Mouse (Mus musculus) neural tube, embryonic 11.5 days (tissue): Measurements from ENCODE around the gene Arid1b. TPM values are rescaled to one million over a fixed set of nuclear protein-coding genes. Genes with fewer than 3 reads are reported as not detected.

Experiments
- ATAC-seq: fragments of 200-750 bp; cut with Nextera tagmentation; 2 replicates; pipeline ENCODE4 v1.8.0; 2017; ENCODE audit warnings: moderate number of reproducible peaks, mild to moderate bottlenecking, moderate TSS enrichment, moderate library complexity; ENCODE audit not compliant: insufficient read depth, low FRiP score, low TSS enrichment
- DNase-seq: peaks from one replicate; pipeline ENCODE4 v3.0.0-alpha.2; 2015; ENCODE audit warnings: low spot score
- H3K27ac ChIP-seq: fragments of 300-500 bp; sonication (generic); 2 replicates; pipeline ENCODE4 v1.5.1; 2014; ENCODE audit warnings: low read depth, mild to moderate bottlenecking, low read length
- H3K27me3 ChIP-seq: fragments of 300-500 bp; sonication (generic); 2 replicates; pipeline ENCODE4 v1.6.1; 2014; ENCODE audit warnings: mild to moderate bottlenecking, low read length, mixed read lengths; ENCODE audit not compliant: control insufficient read depth, insufficient read depth
- H3K36me3 ChIP-seq: fragments of 300-500 bp; sonication (generic); 2 replicates; pipeline ENCODE4 v1.6.1; 2014; ENCODE audit warnings: mild to moderate bottlenecking, low read length, moderate library complexity, mixed read lengths; ENCODE audit not compliant: control insufficient read depth, insufficient read depth
- H3K4me1 ChIP-seq: fragments of 300-500 bp; sonication (generic); 2 replicates; pipeline ENCODE4 v1.6.1; 2014; ENCODE audit warnings: low read length, mixed read lengths; ENCODE audit not compliant: control insufficient read depth, insufficient read depth
- H3K4me2 ChIP-seq: fragments of 300-500 bp; sonication (generic); 2 replicates; pipeline ENCODE4 v1.6.1; 2014; ENCODE audit warnings: low read depth, mild to moderate bottlenecking, moderate library complexity
- H3K4me3 ChIP-seq: fragments of 300-500 bp; sonication (generic); 2 replicates; pipeline ENCODE4 v1.5.1; 2014; ENCODE audit warnings: low read depth, low read length
- H3K9ac ChIP-seq: fragments of 300-500 bp; sonication (generic); 2 replicates; pipeline ENCODE4 v1.6.1; 2014; ENCODE audit warnings: mild to moderate bottlenecking, low read length
- H3K9me3 ChIP-seq: fragments of 300-500 bp; sonication (generic); 2 replicates; pipeline ENCODE4 v1.6.1; 2016; ENCODE audit warnings: low read length; ENCODE audit not compliant: control insufficient read depth
- WGBS: fragments of 180-500 bp; shearing (Covaris S2); extraction: QIAGEN DNeasy Blood & Tissue Kit; methylation state at CpG from one replicate; pipeline ENCODE4 v1.1.7; 2014; 5-methylcytosine and 5-hydroxymethylcytosine counted together
- polyA plus RNA-seq: library from polyadenylated mRNA; unstranded; fragments of >200 nt; fragmentation: Nextera tagmentation; extraction: Ambion mirVana; gene quantifications from 2 replicates; pipeline ENCODE4 v1.2.1, GENCODE M21; 2014

Gene Arid1b
- polyA plus RNA-seq, 1 experiment from 2014 or later, result 14.3 TPM

DNA sequence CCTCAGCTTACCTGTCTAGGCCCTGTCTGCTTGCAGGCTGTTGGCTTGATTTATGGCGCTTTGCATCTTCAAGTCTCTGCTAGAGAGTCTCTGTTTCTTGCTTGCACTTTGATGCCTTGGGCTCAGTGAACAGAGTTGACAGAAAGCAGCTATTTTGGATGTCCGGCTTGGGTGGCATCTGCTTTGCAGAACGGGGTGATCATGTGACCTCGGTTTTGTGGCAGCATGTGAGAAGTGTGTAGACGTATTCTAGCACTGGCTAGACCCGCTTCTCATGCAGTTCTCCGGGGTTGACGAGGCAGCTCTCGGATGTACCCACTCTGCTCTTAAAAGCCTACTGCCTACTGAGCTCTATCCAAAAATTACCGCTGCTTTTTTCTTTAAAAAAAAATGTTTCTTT is 22.9 kb downstream of the Arid1b start:
- H3K9ac ChIP-seq, result no peak overlapping the region
- ATAC-seq (no peak), DNase-seq (no peak)
- no peak overlapping the region for H3K4me2 ChIP-seq
- no peak overlapping the region for H3K4me3 ChIP-seq
- H3K27ac ChIP-seq, result no peak overlapping the region
- no peaks in the 10 kb centered on the region for H3K9me3 ChIP-seq
- 88% methylated on average over 10 of the region's 10 CpGs for WGBS
- H3K4me1 ChIP-seq, result peaks cover 14% of the 10 kb centered on the region; the same call in 1 of the 2 replicates
- no peaks in the 10 kb centered on the region for H3K27me3 ChIP-seq
- H3K36me3 ChIP-seq, result no peaks in the 10 kb centered on the region

DNA sequence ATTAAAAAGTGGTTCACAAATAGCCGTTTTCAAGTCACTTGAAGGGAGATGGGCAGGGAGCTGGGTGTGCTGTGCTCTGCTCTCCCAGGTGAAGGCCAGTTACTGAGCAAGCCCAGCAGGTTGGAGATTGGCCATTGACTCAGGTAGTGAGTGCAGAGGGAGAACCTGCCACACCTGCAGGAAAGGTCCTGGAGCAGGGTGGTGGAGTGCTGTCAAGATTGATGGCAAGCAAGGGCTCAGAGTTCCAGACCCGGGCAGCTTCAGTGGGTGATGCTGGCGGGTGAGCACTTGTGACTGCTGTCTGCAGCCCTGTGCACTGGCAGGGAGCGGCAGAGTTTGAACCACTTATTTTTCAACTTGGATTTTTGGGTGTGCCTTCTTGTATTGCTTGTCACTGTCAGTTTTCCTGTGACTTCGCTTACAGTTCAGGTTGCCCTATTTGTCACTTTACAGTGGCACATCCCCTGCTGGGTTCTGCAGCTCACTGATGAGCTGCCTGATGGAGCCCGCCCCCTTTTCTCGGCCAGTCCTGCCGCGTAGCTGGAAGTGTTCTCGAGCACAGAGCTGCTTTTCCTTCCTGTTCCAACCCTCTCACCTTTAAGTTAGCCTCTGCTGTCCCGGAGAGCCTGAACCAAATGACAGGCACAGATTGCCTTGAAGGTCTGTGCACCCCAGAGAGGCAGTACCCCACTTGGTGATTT is 27.3 kb downstream of the Arid1b start:
- no peak overlapping the region for H3K27ac ChIP-seq
- no peak overlapping the region for H3K4me3 ChIP-seq
- H3K9ac ChIP-seq, result no peak overlapping the region
- H3K9me3 ChIP-seq, result no peaks in the 10 kb centered on the region
- DNase-seq, result no peak
- H3K27me3 ChIP-seq, result no peaks in the 10 kb centered on the region
- peaks cover 8% of the 10 kb centered on the region; the same call in 1 of the 2 replicates for H3K4me1 ChIP-seq
- ATAC-seq, result no peak
- no peaks in the 10 kb centered on the region for H3K36me3 ChIP-seq
- no peak overlapping the region for H3K4me2 ChIP-seq
- WGBS, result 25% methylated on average over 11 of the region's 11 CpGs

DNA sequence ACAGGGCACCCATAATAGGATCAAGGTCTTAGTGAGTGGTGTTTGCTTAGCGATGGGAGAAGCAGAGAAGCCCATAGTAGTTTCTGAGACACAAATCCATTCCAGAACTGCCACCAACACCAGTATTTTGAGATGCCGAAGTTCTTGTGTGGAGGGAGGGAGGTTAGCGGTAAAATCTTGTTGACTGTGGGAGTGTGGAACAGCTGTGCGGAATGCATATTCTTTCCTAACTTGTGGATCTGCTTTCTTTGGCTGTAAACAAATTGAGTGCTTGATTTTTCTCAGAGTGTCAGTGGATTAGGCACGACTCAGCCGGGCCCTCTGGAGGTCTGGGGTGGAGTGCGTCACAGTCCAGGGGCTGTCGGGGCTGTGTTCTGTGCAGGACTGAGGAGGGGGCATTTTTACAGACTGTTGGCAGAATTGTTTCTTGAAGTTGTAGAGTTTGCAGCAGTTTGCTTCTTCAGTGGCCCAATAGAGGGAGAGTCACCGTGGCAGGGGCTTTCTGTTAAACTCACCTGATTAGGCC is 27.9 kb downstream of the Arid1b start:
- no peaks in the 10 kb centered on the region for H3K9me3 ChIP-seq
- H3K4me2 ChIP-seq, result no peak overlapping the region
- no peaks in the 10 kb centered on the region for H3K27me3 ChIP-seq
- no peaks in the 10 kb centered on the region for H3K36me3 ChIP-seq
- no peak for DNase-seq
- H3K4me3 ChIP-seq, result no peak overlapping the region
- ATAC-seq, result no peak
- no peak overlapping the region for H3K27ac ChIP-seq
- H3K4me1 ChIP-seq, result peaks cover 8% of the 10 kb centered on the region; the same call in 1 of the 2 replicates
- H3K9ac ChIP-seq, result no peak overlapping the region
- 76% methylated on average over 9 of the region's 9 CpGs for WGBS

DNA sequence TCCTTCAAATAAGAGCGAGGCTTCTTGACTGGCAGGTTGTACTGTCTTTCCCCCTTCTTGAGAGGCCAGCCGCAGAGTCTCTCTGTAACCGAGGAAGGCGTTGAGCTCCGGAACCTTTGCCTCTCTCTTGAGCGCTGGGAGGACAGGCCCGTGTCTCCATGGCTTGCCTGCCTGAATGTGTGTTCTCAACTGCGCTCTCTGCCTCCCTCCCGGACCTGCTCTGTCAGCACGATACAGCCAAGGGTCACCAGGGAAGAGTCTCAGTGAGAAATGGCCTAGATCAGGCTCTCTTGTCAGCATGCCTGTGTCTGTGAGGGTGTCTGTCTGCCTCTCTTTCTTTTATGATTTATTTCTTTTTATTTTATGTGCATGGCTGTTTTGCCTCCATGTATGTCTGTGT is 29.6 kb downstream of the Arid1b start:
- ATAC-seq, result no peak

DNA sequence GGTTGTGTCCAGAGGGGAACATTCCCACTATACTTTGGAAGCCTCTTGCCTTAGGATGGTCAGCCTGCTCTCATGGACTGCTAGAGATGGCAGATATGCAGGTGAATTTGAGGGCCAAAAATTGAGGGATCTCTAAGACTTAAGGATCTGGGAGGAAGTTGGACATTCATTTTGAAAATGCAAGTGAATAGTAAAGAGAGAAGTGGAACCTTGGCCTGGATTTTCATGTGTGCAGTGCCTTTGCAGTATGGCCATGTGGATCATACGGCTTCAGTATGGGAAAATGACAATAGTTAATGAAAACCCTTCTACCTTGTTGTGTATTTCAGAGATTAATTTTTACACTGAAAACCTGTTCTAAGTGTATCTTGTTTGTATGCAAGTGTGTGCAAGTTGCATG is 31.3 kb downstream of the Arid1b start:
- H3K9me3 ChIP-seq, result no peaks in the 10 kb centered on the region
- DNase-seq, result no peak
- H3K4me1 ChIP-seq, result peaks cover 8% of the 10 kb centered on the region; the same call in 1 of the 2 replicates
- ATAC-seq, result no peak
- no peak overlapping the region for H3K4me3 ChIP-seq
- no peaks in the 10 kb centered on the region for H3K36me3 ChIP-seq
- no peaks in the 10 kb centered on the region for H3K27me3 ChIP-seq
- H3K27ac ChIP-seq, result no peak overlapping the region
- H3K9ac ChIP-seq, result no peak overlapping the region
- H3K4me2 ChIP-seq, result no peak overlapping the region
- 93% methylated on average over 1 of the region's 1 CpGs for WGBS

More for the DNA sequence above, 29.6 kb downstream of the Arid1b start:
- no peak overlapping the region for H3K27ac ChIP-seq
- DNase-seq, result no peak
- peaks cover 8% of the 10 kb centered on the region; the same call in 1 of the 2 replicates for H3K4me1 ChIP-seq
- no peak overlapping the region for H3K9ac ChIP-seq
- no peaks in the 10 kb centered on the region for H3K27me3 ChIP-seq
- 83% methylated on average over 10 of the region's 10 CpGs for WGBS
- H3K36me3 ChIP-seq, result no peaks in the 10 kb centered on the region
- H3K4me3 ChIP-seq, result no peak overlapping the region
- H3K4me2 ChIP-seq, result no peak overlapping the region
- no peaks in the 10 kb centered on the region for H3K9me3 ChIP-seq

DNA sequence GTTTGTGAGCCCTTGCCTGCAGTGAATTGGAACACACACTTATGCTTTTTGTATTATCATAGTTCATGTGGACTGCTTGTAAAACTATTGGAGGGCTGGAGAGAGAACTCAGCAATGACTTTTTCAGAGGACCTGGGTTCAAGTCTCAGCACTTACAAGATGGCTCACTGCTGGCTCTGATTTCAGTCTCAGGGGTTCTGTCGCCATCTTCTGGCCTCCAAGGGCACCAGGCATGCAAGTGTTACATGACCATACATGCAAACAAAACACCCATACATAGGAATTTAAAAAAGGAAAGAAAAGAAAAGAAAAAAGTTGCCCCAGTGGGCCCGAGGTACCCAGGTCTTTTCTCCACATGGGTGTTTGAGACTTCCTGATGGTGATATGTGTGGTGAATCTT is 32.4 kb downstream of the Arid1b start:
- H3K27me3 ChIP-seq, result no peaks in the 10 kb centered on the region
- H3K4me3 ChIP-seq, result no peak overlapping the region
- no peak overlapping the region for H3K27ac ChIP-seq
- H3K36me3 ChIP-seq, result no peaks in the 10 kb centered on the region
- no peaks in the 10 kb centered on the region for H3K9me3 ChIP-seq
- H3K4me2 ChIP-seq, result no peak overlapping the region
- 64% methylated on average over 2 of the region's 2 CpGs for WGBS
- no peak overlapping the region for H3K9ac ChIP-seq
- ATAC-seq, result no peak
- DNase-seq, result no peak
- H3K4me1 ChIP-seq, result peaks cover under 1% of the 10 kb centered on the region; the same call in 1 of the 2 replicates

DNA sequence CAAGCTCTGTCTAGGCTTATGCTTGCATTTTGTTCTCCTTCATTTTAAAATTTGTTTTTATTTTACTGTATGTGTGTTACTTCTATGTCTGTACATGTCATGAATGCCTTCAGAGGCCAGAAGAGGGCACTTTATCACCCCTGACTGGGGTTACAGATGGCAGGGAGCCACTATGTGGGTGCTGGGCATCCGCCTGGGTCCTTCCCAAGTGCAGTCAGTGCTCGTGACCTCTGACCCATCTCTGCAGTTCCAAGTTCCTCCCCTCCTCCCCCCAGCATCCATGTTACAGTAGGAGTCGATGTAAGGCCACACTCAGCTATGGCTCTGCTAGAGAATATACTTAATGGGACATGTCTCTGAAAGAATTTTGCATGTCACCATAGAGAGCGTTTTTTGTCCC is 35.0 kb downstream of the Arid1b start:
- H3K9me3 ChIP-seq, result no peaks in the 10 kb centered on the region
- no peak for DNase-seq
- no peak for ATAC-seq
- no peak overlapping the region for H3K9ac ChIP-seq
- no peaks in the 10 kb centered on the region for H3K27me3 ChIP-seq
- no peaks in the 10 kb centered on the region for H3K36me3 ChIP-seq
- H3K4me3 ChIP-seq, result no peak overlapping the region
- no peak overlapping the region for H3K27ac ChIP-seq
- no peak overlapping the region for H3K4me2 ChIP-seq
- H3K4me1 ChIP-seq, result no peaks in the 10 kb centered on the region
- WGBS, result 85% methylated on average over 4 of the region's 4 CpGs

DNA sequence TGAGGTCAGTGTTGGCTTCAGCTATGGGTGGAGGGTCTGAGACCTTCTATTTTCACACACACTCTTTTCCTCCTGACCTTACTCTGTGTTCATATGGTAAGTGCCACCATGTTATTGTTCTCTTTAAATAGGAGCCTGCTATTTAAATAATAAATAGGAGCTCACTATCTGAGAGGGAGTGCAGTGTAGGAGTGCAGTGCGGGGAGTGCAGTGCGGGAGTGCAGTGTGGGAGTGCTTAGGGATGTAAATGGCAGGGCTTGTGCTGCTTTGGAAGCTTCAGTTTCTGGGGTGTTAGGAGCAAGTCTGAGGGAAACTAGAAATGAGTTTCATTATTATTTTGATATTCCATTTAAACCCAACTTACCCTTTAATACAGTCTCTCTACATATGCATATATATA is 36.2 kb downstream of the Arid1b start:
- Histone ChIP-seq H3K36me3 (no peaks in the 10 kb centered on the region), H3K27ac (no peak overlapping the region), H3K9ac (no peak overlapping the region), H3K9me3 (no peaks in the 10 kb centered on the region), H3K27me3 (no peaks in the 10 kb centered on the region), H3K4me2 (no peak overlapping the region), H3K4me3 (no peak overlapping the region), H3K4me1 (no peaks in the 10 kb centered on the region)
- 86% methylated on average over 2 of the region's 2 CpGs for WGBS
- DNase-seq (no peak), ATAC-seq (no peak)

DNA sequence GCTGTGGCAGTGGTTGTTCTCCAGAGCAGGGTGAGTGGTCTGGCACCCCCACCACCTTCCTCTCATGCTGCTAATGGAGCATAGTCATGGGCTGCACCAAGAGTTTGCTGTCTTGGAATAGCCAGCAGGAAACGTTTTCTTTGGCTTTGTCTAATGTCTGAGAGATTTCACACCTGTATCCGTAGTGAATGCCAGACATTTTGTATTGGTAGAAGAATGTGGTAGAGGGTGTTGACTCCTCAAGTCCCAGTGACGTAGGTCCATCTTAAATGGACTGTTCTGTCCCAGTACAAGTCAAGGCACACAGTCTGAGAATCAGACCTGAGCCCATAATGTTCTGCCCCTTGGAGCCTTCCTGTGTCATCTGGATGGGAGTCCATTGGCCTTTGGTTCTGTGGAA is 39.2 kb downstream of the Arid1b start:
- H3K27ac ChIP-seq, result no peak overlapping the region
- no peaks in the 10 kb centered on the region for H3K4me1 ChIP-seq
- H3K4me2 ChIP-seq, result no peak overlapping the region
- DNase-seq, result no peak
- ATAC-seq, result no peak
- no peaks in the 10 kb centered on the region for H3K27me3 ChIP-seq
- no peak overlapping the region for H3K9ac ChIP-seq
- 74% methylated on average over 3 of the region's 3 CpGs for WGBS
- no peak overlapping the region for H3K4me3 ChIP-seq
- no peaks in the 10 kb centered on the region for H3K36me3 ChIP-seq
- no peaks in the 10 kb centered on the region for H3K9me3 ChIP-seq
